Mouse (Mus musculus) layer of hippocampus, adult 2 months (tissue): ENCODE measurements at regions not wholly inside any gene's neighbourhood (a gene's known extent, or its start where the extent isn't known, plus 50 kb on each side); places are given as distances from the start of the nearest gene placed in this dataset.
A peak's percentile ranks its signal among the peaks of the same experiment; 100 is the strongest.

Source experiments
- DNase-seq, 2 experiments: peaks; one replicate each; pipeline ENCODE4 v3.0.0; 2022; ENCODE audit warnings: low spot score in 2 of 2
- H3K27ac ChIP-seq: fragments of 200-600 bp; 2 replicates; pipeline ENCODE4 v1.8.1; 2022
- H3K4me3 ChIP-seq: fragments of 200-600 bp; 2 replicates; pipeline ENCODE4 v1.8.1; 2022; ENCODE audit warnings: mild to moderate bottlenecking
- CTCF ChIP-seq: fragments of 200-600 bp; conservative IDR thresholded peaks from 2 replicates; pipeline ENCODE4 v1.8.1; 2022; ENCODE audit warnings: antibody characterized with exemption, mild to moderate bottlenecking, moderate library complexity

DNA sequence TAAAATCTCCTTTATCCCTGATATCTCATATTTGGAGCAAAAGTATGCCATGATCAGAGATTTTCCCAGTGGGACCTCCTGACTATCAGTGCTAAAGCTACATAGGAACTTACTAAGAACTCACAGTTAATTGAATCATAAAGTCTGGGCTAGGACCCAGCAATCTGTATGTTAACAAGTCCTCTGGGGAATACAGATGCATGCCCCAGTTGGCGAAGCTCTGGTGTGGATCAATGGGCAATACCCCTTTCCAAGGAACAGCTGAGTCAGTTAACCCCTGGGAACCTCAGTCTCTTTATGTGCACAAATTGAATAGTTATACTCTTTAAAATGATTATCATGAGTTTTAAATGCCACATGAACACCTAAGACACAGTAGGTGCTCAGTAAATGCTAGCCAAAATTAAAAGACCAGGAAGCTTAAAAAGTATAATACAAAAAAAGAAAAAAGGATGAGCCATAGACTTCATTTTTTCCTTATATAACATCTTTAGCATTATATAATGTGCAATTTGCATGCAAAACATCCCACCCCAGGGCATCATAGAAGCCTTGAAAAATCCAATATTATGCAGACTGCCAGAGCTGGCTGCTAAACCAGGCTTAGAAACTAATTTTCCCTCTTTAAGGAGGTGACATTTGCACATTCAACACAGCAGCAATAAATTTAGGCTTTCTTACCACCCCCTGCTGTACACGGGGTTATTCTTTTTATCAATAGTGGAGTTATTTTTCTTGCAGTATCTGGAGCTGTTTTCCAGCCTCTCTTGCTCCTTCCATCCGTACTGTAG is 202.7 kb downstream of the Gm16223 start:
- no peak overlapping the region for H3K4me3 ChIP-seq
- DNase-seq: peak in 1 of 2 experiments; percentile 9
- H3K27ac ChIP-seq: no peak overlapping the region
- no peak for TF ChIP-seq CTCF

DNA sequence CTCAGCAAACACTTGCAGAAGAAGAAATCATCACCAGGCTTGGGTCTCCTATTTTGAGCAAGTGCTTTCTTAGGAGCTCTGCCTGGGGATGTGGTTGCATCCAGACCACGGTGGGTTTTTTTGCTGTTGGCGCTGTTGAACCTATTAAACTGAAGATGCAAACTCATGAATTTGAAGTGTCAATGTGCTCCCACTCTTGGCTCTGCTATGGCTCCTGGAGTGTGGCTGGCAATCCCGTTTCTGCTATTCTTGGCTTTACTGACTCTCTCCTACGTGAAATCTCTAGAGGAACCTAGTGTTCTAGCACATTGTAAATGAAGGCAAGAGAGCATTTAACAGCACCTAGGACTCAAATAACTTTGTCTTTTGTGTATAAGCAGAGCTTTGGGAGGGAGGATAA is 204.2 kb downstream of the Gm16223 start:
- Histone ChIP-seq H3K27ac (no peak overlapping the region), H3K4me3 (no peak overlapping the region)
- peak; percentile 9 to 20 for DNase-seq
- TF ChIP-seq CTCF: no peak

DNA sequence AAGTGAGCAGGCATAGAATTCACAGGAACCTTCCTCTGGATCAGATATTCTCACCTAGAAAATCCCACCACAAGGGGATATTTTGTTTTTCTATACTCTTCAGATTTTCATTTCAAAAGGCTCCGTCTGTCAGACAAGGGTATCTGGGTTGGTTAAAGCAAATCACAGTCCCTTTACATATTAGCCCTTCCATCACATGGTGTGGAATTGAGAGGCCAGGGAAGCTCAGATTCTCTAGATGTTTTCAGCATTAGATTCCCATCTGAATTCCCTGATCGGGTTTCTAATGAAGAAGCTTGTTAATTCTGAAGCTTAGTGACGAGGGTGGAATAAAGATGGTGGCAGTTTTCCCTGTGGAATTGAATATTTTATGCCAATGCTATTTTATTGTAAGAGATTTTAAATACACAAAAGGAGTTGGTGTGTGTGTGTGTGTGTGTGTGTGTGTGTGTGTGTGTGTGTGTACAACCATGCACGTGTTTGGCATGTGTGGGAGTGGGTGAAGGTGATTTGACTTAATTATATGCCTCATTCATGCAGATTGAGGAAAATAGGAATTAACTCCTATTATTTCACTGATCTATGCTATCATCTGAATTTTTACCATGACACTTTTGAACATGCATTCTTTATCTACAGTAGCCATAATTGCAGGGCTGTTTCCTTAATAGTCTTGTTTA is 211.0 kb downstream of the Gm16223 start:
- no peak overlapping the region for H3K4me3 ChIP-seq
- DNase-seq: no peak
- no peak for TF ChIP-seq CTCF
- H3K27ac ChIP-seq: no peak overlapping the region
